Mouse (Mus musculus) cerebellum, adult 9-10 months (tissue): ENCODE measurements around the gene Gm9736.
"Not testable (repeated sequence)": the region's sequence is repeated elsewhere in the genome, so short reads cannot be mapped to it uniquely, and the experiment has no call there.

Experiments
- DNase-seq: peaks from one replicate; pipeline ENCODE4 v3.0.0; 2022

Gene Gm9736

GRCm38 (mm10) chr10:77724855-77725254 is 26.3 kb downstream of the Gm9736 start:
- DNase-seq: no peak

GRCm38 (mm10) chr10:77720299-77720698 is 30.9 kb downstream of the Gm9736 start, which contains the start of gene Krtap12-1:
Gene Krtap12-1 (plus strand): TSS chr10:77720599.
- DNase-seq: not testable (repeated sequence)

- no peak for DNase-seq
These were observed 35.6 kb downstream of the Gm9736 start, which contains the start of gene Gm10142 for GRCm38 (mm10) chr10:77715507-77715906. Gene Gm10142 (plus strand): TSS chr10:77715807.

GRCm38 (mm10) chr10:77713734-77714133 is 37.4 kb downstream of the Gm9736 start:
- no peak for DNase-seq

- not testable (repeated sequence) for DNase-seq
These were observed 40.0 kb downstream of the Gm9736 start, which contains the start of gene Gm10024 for GRCm38 (mm10) chr10:77711157-77711556. Gene Gm10024 (plus strand): TSS chr10:77711457.

- DNase-seq: no peak
These were observed 41.3 kb downstream of the Gm9736 start for GRCm38 (mm10) chr10:77709831-77710230.

- DNase-seq: no peak
These were observed 44.8 kb downstream of the Gm9736 start, which contains the start of gene Gm10272 for GRCm38 (mm10) chr10:77706326-77706725. Gene Gm10272 (plus strand): TSS chr10:77706626.
